Mouse (Mus musculus) cerebellum, postnatal 14 days (tissue): ENCODE results near the gene Stk11.

Source experiments
- DNase-seq, 2 experiments: peaks; one replicate each; pipeline ENCODE4 v3.0.0; 2021; ENCODE audit warnings: mixed read lengths in 2 of 2

Gene Stk11

GRCm38 (mm10) chr10:80115290-80115943 is at the start of gene Stk11:
TSS of gene Stk11 (plus strand) at chr10:80115803.
- DNase-seq: peak; percentile 100

- DNase-seq: no peak
Observed at GRCm38 (mm10) chr10:80069251-80069650, 46.4 kb upstream of the Stk11 start.

- DNase-seq: no peak
Observed at GRCm38 (mm10) chr10:80069948-80070450, 45.6 kb upstream of the Stk11 start.

- peak; percentile 86 to 92 for DNase-seq
Observed at GRCm38 (mm10) chr10:80070837-80071515, 44.6 kb upstream of the Stk11 start.

- no peak for DNase-seq
Observed at GRCm38 (mm10) chr10:80071516-80071900, 44.1 kb upstream of the Stk11 start.

- no peak for DNase-seq
Observed at GRCm38 (mm10) chr10:80072623-80073489, 42.7 kb upstream of the Stk11 start.

- peak; percentile 43 to 64 for DNase-seq
Observed at GRCm38 (mm10) chr10:80074813-80075601, 40.6 kb upstream of the Stk11 start.

GRCm38 (mm10) chr10:80075924-80076323 is 39.7 kb upstream of the Stk11 start:
- DNase-seq: no peak

- DNase-seq: no peak
Observed at GRCm38 (mm10) chr10:80076386-80076785, 39.2 kb upstream of the Stk11 start.

GRCm38 (mm10) chr10:80077312-80077711 is 38.3 kb upstream of the Stk11 start:
- no peak for DNase-seq

- no peak for DNase-seq
Observed at GRCm38 (mm10) chr10:80078366-80078765, 37.2 kb upstream of the Stk11 start.

- no peak for DNase-seq
Observed at GRCm38 (mm10) chr10:80080396-80081070, 35.1 kb upstream of the Stk11 start.

- no peak for DNase-seq
Observed at GRCm38 (mm10) chr10:80081075-80081474, 34.5 kb upstream of the Stk11 start.

GRCm38 (mm10) chr10:80084817-80085487 is 30.7 kb upstream of the Stk11 start:
- peak; percentile 54 to 62 for DNase-seq

- no peak for DNase-seq
Observed at GRCm38 (mm10) chr10:80086847-80087246, 28.8 kb upstream of the Stk11 start.

GRCm38 (mm10) chr10:80087483-80087882 is 28.1 kb upstream of the Stk11 start:
- DNase-seq: no peak

- no peak for DNase-seq
Observed at GRCm38 (mm10) chr10:80089146-80089545, 26.5 kb upstream of the Stk11 start.

GRCm38 (mm10) chr10:80091527-80091926 is 24.1 kb upstream of the Stk11 start:
- DNase-seq: no peak

- DNase-seq: no peak
Observed at GRCm38 (mm10) chr10:80092690-80093089, 22.9 kb upstream of the Stk11 start.

GRCm38 (mm10) chr10:80094085-80094484 is 21.5 kb upstream of the Stk11 start:
- DNase-seq: no peak

- DNase-seq: no peak
Observed at GRCm38 (mm10) chr10:80094684-80095083, 20.9 kb upstream of the Stk11 start.
